Mouse (Mus musculus) thymus, postnatal 14 days (tissue): ENCODE results near the gene Prl8a1.

Experiments
- DNase-seq: peaks from one replicate; pipeline ENCODE4 v3.0.0; 2021

The Prl8a1 gene

GRCm38 (mm10) chr13:27582071-27582470 lies at the start of gene Prl8a1:
Prl8a1 (minus strand) TSS chr13:27582171.
- no peak for DNase-seq

- DNase-seq, result no peak
These were observed 28.5 kb upstream of the Prl8a1 start, which contains the start of gene Prl7b1 for GRCm38 (mm10) chr13:27610482-27610881. Prl7b1 (minus strand) TSS chr13:27610582.

GRCm38 (mm10) chr13:27564506-27564905 lies 17.5 kb downstream of the Prl8a1 start, which contains the start of gene Prl8a9:
Prl8a9 (minus strand) TSS chr13:27564606.
- no peak for DNase-seq

GRCm38 (mm10) chr13:27553336-27553735 lies 28.6 kb downstream of the Prl8a1 start:
- DNase-seq, result no peak
